Mouse (Mus musculus) layer of hippocampus, adult 9-11 months (tissue): ENCODE data around the gene Slc6a19.
"Not testable (repeated sequence)": the region's sequence is repeated elsewhere in the genome, so short reads cannot be mapped to it uniquely, and the experiment has no call there.

ENCODE experiments used
- DNase-seq: peaks from one replicate; pipeline ENCODE4 v3.0.0; 2022

The Slc6a19 gene

DNA sequence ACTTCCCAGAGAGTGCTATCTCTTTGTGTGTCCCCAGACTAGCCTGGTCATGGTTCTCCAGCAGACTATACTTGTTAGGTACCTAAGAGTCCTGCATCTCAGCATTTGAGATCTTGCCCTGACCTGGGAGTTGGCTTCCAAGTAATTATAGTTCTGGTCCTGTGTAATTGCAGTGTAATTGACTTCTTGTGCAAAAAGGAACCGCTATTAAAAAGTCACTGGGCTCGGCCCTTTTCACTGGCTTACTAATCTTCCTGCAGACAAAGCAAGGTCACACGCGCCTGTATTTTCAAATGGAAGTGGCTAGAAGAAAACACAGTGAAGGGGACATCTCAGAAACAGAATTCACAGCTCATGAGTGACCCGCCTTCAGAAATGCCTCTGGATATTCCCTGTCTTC, 7.1 kb upstream of the Slc6a19 start:
- DNase-seq = no peak

GRCm38 (mm10) chr13:73711221-73711620, 6.6 kb upstream of the Slc6a19 start:
- no peak for DNase-seq

GRCm38 (mm10) chr13:73709491-73709890, 4.8 kb upstream of the Slc6a19 start:
- DNase-seq = no peak

- not testable (repeated sequence) for DNase-seq
Measured at GRCm38 (mm10) chr13:73703486-73703885, 1.2 kb downstream of the Slc6a19 start.

- DNase-seq = no peak
Measured at GRCm38 (mm10) chr13:73702776-73703175, 1.9 kb downstream of the Slc6a19 start.

DNA sequence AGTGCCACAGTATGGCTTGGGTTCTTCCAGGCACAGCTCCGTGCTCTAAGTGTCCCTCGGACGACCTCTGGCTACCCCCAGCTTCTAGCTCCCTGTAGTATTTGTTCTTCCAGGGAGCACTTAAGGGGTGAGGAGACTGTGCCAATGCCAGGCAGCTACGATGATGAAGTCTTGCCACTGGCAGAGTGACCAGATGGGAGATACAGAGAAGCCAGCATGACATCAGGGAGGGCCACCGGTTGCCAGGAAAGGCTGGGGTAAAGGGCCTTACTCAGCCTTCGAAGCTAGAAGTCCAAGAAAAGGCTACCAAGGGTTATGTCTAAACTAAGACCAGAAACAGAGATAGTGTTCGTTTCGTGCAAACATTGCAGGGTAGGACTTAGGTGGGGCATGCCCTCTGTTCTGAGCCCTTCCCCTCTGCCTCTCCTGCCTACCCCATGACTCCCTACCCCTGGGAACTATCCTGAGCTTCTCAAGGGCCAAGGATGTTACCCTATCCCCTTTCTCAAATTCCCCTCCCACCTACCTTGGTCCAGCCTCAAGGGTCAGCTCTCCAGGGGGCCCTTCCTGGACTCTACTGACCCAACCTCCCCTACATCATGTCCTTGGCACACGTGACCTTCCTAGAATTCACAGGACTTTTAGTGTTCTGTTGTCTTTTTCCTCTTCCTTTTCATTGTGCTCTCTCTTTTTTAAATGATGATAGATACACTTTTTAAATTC, 3.3 kb downstream of the Slc6a19 start:
- no peak for DNase-seq

- DNase-seq = no peak
Measured at GRCm38 (mm10) chr13:73700554-73700953, 4.1 kb downstream of the Slc6a19 start.

GRCm38 (mm10) chr13:73699714-73700113, 5.0 kb downstream of the Slc6a19 start:
- no peak for DNase-seq

DNA sequence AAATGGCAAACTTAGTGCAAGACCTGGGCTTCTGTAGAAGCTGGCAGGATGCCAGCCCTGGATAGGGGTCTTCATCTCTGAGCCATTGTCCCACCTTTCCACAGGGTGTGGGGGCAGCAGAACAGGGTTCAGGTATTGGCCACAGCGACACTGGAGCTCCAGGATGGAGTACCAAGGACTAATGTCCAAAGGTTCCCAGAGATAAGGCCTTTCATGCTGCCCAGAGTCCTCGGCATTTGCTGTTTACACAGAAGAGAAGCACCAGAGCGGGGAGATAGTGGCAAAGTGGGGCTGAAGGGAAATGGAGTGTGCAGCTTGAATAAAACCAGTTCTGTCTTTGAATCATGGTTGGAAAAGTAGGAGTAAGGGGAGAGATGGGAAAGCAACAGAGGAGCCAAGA, 8.1 kb downstream of the Slc6a19 start:
- no peak for DNase-seq

DNA sequence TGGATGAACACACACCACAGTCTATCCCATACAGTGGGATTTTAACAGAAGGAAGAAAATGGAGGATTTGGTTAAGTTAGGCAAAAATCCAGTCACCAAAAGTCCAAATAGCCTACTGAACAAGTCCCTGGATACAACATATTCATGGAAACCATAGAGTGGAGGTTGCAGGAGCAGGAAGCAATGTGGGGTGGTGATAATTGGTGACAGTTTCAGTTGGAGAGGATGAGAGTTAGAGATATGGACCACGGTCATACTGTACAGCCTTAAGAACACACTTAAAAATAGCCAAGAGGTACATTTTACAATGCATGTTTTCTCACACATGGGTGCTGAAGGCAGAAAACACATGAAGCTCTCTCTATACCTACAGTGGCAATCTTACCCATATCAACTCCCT, 9.7 kb downstream of the Slc6a19 start:
- DNase-seq = no peak

- DNase-seq = no peak
Measured at GRCm38 (mm10) chr13:73693333-73693732, 11.3 kb downstream of the Slc6a19 start.

- DNase-seq = peak; percentile 39
Measured at GRCm38 (mm10) chr13:73692249-73692868, 12.3 kb downstream of the Slc6a19 start.

- no peak for DNase-seq
Measured at GRCm38 (mm10) chr13:73688934-73689333, 15.7 kb downstream of the Slc6a19 start.

DNA sequence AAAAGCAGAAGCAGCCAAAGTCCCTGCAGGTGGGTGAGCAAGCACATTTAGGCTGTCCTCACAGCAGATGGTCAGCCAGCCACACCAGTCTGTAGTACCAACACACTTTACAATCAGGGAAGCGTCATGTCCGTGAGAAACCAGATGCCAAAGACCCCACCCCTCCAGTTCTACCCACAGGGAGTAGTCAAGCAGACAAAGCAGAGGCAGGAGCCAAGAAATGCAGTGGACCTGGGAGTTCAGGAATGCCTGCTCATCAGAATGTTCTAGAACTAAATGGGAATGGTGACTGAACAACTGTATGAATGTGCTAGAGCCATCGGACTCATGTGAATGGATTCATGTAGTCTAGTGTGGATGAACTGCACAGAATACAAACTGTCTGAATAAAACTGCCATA, 17.1 kb downstream of the Slc6a19 start:
- DNase-seq = no peak

- DNase-seq = no peak
Measured at GRCm38 (mm10) chr13:73685502-73685901, 19.2 kb downstream of the Slc6a19 start.

DNA sequence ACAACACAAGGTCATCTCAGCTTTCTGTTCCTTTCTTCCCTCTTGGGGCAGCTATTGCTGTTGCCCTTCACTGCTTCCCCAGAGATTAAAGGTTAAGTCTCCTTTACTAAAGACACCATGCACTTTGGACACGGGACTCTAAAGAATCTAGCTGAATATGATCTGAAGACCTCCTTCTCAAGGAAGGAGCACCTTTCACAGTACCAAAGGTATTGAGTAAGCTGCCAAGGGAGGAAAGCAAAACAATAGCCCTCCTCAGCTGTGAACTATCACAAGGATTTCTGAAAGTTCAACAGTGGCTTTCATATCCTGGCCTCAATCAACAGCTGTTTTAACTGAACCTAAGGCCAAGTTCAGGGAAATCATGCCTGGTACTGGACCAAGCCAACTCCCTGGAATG, 20.3 kb downstream of the Slc6a19 start:
- no peak for DNase-seq

DNA sequence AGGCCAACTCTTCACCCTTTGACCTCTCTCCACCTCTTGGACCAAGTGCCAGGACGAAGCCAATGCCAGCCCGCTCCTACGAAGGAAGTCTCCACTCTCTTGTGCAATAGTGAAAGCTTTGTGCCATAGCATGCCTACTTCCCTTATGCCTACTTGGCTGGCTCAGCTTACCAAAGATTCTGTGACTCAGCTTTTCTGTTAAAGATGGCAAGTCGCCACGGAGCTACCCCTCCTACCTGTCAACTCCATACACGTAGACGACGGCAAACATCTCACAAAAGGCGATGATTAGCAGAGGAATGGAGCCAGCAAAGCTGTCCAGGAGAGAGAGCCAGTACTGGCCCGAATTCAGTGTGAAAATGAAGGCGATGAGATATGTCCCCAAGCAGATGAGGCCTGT, 21.0 kb downstream of the Slc6a19 start:
- DNase-seq = peak; percentile 54

DNA sequence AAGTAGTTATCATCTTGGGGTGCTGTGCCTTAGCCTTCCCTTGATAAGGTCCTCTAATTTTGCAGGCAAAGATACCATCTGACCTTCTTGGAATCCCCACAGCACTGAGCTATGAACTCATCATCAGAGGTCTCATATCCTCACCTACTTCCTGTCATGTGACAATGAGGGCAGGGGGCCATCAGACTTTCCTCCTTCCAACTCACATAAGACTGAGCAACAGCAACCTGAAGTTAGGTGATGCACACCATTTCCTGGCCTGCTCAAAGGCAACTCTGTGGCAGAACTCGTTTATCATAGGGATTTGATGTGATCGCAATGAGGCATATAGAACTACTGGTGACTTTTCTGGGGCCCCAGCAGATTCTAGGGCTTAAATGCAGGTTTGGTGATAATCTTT, 22.4 kb downstream of the Slc6a19 start:
- DNase-seq = no peak

DNA sequence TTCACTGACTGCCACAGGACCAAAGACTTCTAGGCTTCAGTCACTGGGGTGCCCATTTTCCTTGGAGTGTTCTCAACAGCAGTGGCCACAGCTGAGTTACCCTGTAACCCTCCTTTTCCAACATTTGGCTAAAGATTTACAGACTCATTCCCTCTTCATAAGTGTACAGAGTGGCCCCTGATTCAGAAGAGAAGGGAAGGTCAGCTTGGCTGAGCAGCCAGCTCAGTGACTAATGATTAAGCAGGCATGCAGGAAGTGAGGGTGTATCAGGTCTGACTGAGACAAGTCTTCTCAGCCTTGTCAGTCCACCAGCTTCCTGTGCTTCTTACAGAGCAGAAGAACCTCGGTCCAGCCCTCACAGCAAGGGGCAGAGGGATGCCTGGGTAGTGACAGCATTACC, 24.3 kb downstream of the Slc6a19 start:
- no peak for DNase-seq

- no peak for DNase-seq
Measured at GRCm38 (mm10) chr13:73679311-73679710, 25.4 kb downstream of the Slc6a19 start.

GRCm38 (mm10) chr13:73677853-73678252, 26.8 kb downstream of the Slc6a19 start, which contains the start of gene Slc6a18:
Gene Slc6a18 (minus strand): TSS chr13:73678023.
- no peak for DNase-seq

DNA sequence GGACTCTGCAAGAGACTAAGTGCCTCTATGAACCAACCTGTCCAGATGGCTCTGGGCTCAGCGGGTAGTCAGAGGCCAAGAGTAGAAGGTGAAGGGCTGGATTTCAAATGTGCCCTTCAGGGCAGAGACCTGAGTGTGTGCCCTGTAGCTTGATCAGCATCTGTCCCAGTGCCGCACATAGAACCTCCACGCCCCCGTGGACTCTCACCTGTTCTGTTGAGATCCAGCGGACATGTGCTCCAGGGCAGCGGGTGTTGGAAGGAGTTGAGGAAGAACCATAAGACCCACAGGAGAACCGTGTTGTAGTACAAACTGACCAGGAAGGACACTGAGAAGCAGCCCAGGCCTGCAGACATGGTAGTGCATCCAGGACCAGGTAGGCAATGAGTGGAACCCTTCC, 29.5 kb downstream of the Slc6a19 start:
- no peak for DNase-seq

GRCm38 (mm10) chr13:73660163-73660695, 44.4 kb downstream of the Slc6a19 start:
- no peak for DNase-seq

DNA sequence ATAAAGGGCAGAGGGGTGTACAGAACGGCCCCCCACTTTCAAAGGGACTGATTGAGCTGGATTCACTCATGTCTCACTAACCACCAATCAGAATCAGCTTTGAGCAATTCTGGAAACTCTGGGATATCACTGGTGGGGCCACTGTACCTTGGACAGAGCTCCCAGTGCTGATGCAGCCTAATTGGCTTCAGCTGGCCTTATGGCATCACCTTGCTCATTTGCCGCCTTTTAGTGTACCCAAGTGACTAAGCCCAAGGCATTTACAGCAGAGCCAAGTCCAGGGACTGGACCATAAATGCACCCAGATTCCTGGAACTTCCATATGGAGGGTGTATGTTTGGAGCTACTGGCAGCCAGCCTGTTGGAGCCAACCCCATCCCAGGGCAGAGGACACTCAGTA, 45.7 kb downstream of the Slc6a19 start:
- no peak for DNase-seq

DNA sequence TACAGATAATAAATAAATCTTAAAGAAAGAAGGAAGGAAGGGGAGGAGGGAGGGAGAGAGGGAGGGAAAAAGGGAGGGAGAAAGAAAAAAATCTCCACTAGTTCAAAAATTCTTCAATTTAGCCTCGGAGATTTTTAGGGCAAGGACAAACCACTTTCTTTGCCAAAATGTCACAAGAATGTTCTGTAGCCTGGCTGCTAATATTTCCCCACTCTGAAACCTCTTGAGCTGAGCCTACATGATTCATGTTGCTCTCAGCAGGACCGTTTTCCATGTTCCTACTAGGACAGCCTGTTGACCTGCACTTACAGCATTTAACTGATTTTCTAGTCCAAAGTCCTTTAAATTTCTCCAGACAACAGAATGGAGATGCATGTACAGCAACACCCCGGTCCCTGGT, 49.7 kb downstream of the Slc6a19 start:
- DNase-seq = no peak
